Mouse (Mus musculus) 416B (cell line): ENCODE results near the gene Mbd3l1.
A peak's percentile ranks its signal among the peaks of the same experiment; 100 is the strongest.

ENCODE experiments used
- DNase-seq: peaks from one replicate; pipeline ENCODE4 v3.0.0; 2011; ENCODE audit warnings: low read depth

Gene Mbd3l1

DNA sequence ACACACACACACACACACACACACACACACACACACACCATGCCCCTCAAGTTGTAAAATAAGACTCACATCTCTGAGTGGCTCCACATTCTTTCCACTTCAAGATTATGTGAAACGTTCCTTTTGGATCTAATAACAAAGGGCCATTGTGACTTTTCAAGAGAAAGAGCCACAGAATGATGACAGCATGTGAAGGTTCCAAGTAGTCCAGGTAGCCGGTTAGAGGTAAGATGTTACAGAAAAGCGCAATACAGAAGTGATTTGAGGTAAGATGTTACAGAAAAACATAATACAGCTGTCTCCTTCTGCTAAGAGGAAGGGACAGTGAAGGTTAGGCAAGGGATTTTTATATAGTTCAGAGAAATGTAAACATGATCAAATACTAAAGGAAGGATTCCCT, at the start of gene Mbd3l1, which contains the start of gene Zfp558:
Mbd3l1 (plus strand) TSS at position 192 of the 400 bp plus-strand sequence.
Zfp558 (minus strand) TSS at position 101 of the 400 bp plus-strand sequence.
- no peak for DNase-seq

DNA sequence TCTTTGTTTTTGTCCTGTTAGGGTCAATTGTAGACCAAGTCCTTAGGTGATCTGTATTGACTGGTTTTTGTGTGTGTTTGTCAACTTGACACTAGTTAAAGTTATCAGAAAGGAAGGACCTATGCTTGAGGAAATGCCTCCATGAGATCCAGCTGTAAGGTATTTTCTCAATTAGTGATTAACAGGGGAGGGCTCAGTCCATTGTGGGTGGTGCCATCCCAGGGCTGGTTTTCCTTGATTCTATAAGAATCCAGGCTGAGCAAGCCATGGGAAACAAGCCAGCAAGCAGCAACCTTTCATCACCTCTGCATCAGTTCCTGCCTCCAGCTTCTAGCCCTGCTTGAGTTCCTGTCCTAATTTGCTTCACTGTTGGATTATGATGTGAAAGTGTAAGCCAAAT, 47.8 kb upstream of the Mbd3l1 start, which contains the start of gene Mbd3l2:
Mbd3l2 (plus strand) TSS at position 301 of the 400 bp plus-strand sequence.
- DNase-seq: no peak

DNA sequence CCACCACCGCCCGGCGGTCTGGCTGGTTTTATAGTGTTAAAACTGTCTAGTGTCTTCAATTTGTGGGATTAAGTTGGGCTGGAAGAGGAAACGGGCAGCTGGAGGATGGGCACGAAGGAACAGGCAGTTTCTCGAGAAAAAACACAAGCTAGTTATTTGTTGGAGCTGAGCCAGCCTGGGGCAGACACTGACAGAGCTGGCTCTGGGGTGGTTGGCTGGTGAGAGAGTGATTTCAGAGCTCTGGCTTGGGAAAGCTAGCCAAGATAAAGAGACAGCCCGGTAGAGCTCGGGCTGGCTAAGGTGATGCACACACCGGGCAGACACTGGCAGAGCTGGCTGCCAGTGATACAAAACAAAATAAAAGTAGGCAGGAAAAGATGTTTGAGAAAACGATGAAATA, 46.5 kb upstream of the Mbd3l1 start:
- no peak for DNase-seq

DNA sequence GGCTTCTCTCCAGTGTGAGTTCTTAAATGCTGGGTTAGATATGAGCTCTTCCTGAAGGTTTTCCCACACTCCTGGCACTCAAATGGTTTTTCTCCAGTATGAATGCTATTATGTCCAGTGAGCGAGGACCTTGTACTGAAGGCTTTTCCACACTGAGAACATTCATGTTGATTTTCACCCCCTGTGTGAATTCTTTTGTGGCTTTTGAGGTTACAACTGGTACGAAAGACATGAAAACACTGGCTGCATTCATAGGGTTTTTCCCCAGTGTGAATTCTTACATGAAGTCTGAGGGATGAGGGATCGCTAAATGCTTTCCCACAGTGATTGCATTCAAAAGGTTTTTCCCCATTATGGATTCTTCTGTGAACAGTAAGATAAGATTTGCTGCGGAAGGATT, 21.6 kb upstream of the Mbd3l1 start:
- no peak for DNase-seq

DNA sequence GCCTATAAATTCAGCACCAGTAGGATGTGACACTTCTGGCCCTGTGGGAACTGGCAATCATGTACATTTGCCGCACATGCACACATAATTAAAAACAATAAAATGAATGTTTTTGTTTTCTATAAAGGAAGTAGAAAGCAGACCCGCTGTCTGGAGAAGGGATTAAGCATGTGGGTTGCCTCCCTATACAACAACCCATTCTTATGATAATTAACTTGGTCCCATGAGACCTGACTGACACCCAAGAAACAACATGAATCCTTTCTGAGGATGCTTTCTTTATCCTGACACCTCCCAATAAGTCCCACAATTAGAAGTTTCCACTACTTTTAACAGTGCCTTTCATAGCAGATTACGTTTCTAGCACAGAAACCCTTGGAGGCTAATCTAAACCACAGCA, 10.8 kb upstream of the Mbd3l1 start:
- no peak for DNase-seq

DNA sequence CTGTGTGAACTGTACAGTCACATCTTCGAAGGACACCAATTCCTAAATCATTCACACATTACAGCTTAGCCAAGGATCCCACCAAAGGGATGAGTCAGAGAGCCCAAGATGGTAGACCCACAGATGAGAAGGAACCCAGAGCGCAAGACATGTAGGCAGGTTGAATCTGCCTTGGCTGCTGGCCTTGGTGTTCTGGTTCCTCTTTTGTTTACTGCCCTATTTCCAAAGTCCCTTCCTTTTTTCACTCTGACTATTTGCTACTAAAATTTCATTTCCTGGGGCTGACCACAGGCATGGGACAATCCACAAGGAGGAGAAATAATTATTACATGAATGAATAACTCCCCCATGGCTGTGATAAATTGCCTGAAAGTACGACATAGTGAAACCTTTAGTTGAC, 10.2 kb upstream of the Mbd3l1 start:
- DNase-seq: peak; percentile 11

DNA sequence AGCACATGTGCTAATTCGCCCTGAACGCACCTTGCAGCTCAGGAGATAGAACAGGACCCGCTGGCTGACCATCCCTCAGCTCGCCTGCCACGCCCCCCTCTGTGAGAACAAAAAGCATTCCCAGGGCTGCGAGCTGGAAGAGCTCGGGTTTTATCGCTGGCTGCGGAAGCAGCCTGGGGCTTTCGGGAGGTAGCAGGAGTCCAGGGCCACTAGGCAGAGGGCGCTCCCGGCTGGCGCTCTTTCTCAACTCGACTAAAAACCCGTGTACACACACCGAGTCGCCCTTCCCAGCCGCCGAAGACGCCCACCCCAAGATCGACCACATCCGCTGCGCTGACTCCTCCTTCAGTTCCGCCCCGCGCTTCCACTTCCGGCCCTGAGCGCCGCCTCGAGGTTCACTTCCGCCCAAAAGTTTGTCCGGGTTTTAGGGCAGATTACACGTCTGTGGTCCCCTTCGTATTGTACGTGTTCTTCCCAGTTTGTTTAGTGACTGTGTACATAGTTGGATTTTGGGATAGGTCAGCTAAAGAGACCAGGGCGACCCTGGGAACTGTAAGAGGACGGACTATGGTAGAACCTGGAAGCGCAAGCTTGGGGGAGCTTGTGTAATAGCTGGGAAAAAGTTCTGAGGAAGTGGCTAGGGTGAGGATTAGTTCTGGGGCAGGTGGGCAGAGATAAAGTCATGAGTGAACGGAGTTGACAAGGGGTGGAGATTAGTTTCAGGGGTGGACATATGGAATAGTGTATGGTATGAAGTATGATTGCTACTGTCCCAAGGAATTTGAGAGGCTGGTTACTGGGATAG, 4.6 kb upstream of the Mbd3l1 start:
- peak; percentile 83 for DNase-seq

DNA sequence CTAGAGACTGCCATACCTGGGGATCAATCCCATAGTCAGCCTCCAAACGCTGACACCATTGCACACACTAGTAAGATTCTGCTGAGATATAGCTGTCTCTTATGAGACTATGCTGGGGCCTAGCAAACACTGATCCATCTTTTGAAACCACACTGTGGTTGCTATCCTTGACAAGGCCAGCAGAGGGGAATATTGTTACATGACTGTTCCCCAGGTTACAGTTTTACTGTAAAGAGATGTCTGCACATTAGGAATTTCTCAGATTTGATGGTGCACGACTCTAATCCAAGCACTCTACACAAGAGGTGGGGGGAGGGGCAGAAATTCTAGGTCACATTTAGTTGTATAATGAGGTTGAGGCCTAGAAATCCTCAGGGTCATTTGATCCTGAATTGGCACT, 29.9 kb downstream of the Mbd3l1 start:
- DNase-seq: peak; percentile 31
